Mouse (Mus musculus): Measurements from ENCODE around the gene Chordc1. TPM values are rescaled to one million over a fixed set of nuclear protein-coding genes. Genes with fewer than 3 reads are reported as not detected.
"Not testable (repeated sequence)": the region's sequence is repeated elsewhere in the genome, so short reads cannot be mapped to it uniquely, and the experiment has no call there.

Chordc1 gene
- total RNA-seq (2014; rRNA removed) (40.2 and 46.0 TPM in 2 replicates), polyA plus RNA-seq (2015; fragmentation: Nextera tagmentation; extraction: Ambion mirVana) (47.6 and 60.9 TPM in 2 replicates)

GRCm38 (mm10) chr9:18291571-18292429, at the start of gene Chordc1:
Chordc1 (plus strand) TSS chr9:18292125.
- ATAC-seq (peak; percentile 99), DNase-seq (peak; percentile 99)
- WGBS, result 3% methylated on average over 49 of the region's 49 CpGs
- Histone ChIP-seq H3K4me2 (ENCODE audit: low read depth) (peak within 1 kb of the TSS; percentile 79), H3K27me3 (ENCODE audit: insufficient read depth, low read length) (no peaks in the 10 kb centered on the region), H3K9ac (peak within 1 kb of the TSS; percentile 96), H3K27ac (ENCODE audit: low read depth, low read length) (peak within 1 kb of the TSS; percentile 91), H3K4me3 (ENCODE audit: low read depth, low read length) (peak within 1 kb of the TSS; percentile 93), H3K9me3 (ENCODE audit: low read length) (no peaks in the 10 kb centered on the region), H3K4me1 (ENCODE audit: insufficient read depth) (peaks cover 13% of the 10 kb centered on the region; the same call in 1 of the 2 replicates), H3K36me3 (ENCODE audit: insufficient read depth) (no peaks in the 10 kb centered on the region)
- peak; percentile 45 for TF ChIP-seq CTCF (IDR thresholded peaks at IDR 0.05; ENCODE audit: low read depth)

DNA sequence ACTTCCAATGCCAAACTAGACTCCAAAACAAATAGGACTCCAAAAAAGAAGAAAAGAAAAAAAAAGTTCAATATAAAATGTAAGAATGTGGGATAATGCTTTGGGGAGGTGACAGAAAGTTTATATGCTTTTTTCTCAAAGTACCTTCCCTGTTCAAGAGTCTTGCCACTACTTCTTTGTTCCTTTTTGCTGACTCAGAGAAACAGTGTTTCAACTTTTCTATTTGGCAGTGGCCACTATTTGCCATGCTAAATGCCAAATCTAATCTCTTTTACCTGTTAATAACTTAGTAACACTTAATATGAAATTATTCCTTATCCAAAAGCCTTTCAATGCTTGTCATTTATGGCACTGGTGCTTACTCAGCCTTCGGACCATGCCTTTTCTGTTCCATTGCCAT, 16.0 kb upstream of the Chordc1 start:
- WGBS, result 92% methylated on average over 1 of the region's 1 CpGs
- Histone ChIP-seq H3K4me2 (ENCODE audit: low read depth) (no peak overlapping the region), H3K27me3 (ENCODE audit: insufficient read depth, low read length) (no peaks in the 10 kb centered on the region), H3K4me3 (ENCODE audit: low read depth, low read length) (no peak overlapping the region), H3K27ac (ENCODE audit: low read depth, low read length) (no peak overlapping the region), H3K9ac (no peak overlapping the region), H3K4me1 (ENCODE audit: insufficient read depth) (no peaks in the 10 kb centered on the region), H3K9me3 (ENCODE audit: low read length) (no peaks in the 10 kb centered on the region), H3K36me3 (ENCODE audit: insufficient read depth) (no peaks in the 10 kb centered on the region)
- ATAC-seq (no peak), DNase-seq (no peak)
- TF ChIP-seq CTCF (IDR thresholded peaks at IDR 0.05; ENCODE audit: low read depth), result no peak

DNA sequence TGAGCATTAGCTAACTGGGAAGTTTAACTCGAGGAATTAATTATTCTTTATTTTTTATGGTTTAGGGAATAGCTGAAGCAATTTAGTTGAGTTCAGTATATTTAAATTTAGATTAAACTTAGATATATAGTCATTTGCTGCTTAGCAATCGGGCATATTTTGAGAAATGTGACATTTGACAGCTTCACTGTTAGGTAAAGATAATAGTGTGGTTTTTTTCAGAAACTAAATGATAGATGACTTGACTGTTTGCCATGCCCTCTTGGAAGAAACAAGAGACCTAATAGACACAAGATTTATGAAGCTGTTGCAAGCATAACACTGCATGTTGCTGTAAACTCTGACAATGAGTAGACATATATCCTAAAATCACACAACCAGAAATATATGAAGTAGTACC, 15.1 kb upstream of the Chordc1 start:
- H3K9me3 ChIP-seq (ENCODE audit: low read length), result no peaks in the 10 kb centered on the region
- no peak for TF ChIP-seq CTCF (IDR thresholded peaks at IDR 0.05; ENCODE audit: low read depth)
- H3K27ac ChIP-seq (ENCODE audit: low read depth, low read length), result no peak overlapping the region
- H3K36me3 ChIP-seq (ENCODE audit: insufficient read depth), result no peaks in the 10 kb centered on the region
- H3K27me3 ChIP-seq (ENCODE audit: insufficient read depth, low read length), result no peaks in the 10 kb centered on the region
- DNase-seq, result no peak
- H3K4me3 ChIP-seq (ENCODE audit: low read depth, low read length), result no peak overlapping the region
- 62% methylated on average over 2 of the region's 2 CpGs for WGBS
- H3K4me1 ChIP-seq (ENCODE audit: insufficient read depth), result no peaks in the 10 kb centered on the region
- no peak for ATAC-seq
- no peak overlapping the region for H3K4me2 ChIP-seq (ENCODE audit: low read depth)
- no peak overlapping the region for H3K9ac ChIP-seq

DNA sequence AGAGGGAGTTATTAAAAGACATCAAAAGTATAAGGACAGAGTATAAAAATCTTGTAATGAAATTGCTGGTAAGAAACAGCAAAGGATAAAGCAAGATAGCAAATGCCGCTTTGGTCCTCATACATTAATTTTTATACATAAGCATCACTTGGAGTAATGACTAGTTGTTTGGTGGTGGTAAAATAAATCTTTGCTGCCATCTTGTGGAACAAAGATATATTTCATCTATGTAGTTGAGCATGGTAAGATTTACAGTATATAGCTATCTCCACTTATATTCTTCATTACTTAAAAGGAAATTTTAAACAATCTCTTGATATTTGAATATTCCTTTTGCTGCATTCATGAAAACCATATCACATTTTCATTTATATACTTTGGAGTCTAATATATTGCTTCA, 14.4 kb upstream of the Chordc1 start:
- Histone ChIP-seq H3K4me2 (ENCODE audit: low read depth) (no peak overlapping the region), H3K4me3 (ENCODE audit: low read depth, low read length) (no peak overlapping the region), H3K9me3 (ENCODE audit: low read length) (no peaks in the 10 kb centered on the region), H3K27me3 (ENCODE audit: insufficient read depth, low read length) (no peaks in the 10 kb centered on the region), H3K36me3 (ENCODE audit: insufficient read depth) (no peaks in the 10 kb centered on the region), H3K9ac (no peak overlapping the region), H3K4me1 (ENCODE audit: insufficient read depth) (no peaks in the 10 kb centered on the region), H3K27ac (ENCODE audit: low read depth, low read length) (no peak overlapping the region)
- whole genome bisulfite sequencing, result 46% methylated on average over 1 of the region's 1 CpGs
- TF ChIP-seq CTCF (IDR thresholded peaks at IDR 0.05; ENCODE audit: low read depth), result peak; percentile 59
- DNase-seq (peak; percentile 66), ATAC-seq (peak; percentile 87)

DNA sequence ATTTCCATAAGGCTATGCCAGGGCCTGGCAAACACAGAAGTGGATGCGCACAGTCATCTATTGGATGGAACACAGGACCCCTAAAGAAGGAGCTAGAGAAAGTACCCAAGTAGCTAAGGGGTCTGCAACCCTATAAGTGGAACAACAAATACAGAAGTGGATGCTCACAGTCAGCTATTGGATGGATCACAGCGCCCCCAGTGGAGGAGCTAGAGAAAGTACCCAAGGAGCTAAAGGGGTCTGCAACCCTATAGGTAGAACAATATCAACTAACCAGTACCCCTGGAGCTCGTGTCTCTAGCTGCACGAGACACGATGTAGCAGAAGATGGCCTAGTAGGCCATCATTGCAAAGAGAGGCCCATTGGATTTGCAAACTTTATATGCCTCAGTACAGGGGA, 13.2 kb upstream of the Chordc1 start:
- not testable (repeated sequence) for H3K36me3 ChIP-seq (ENCODE audit: insufficient read depth); H3K4me2 ChIP-seq (ENCODE audit: low read depth); H3K4me1 ChIP-seq (ENCODE audit: insufficient read depth); DNase-seq; H3K9me3 ChIP-seq (ENCODE audit: low read length); ATAC-seq; H3K9ac ChIP-seq; H3K27me3 ChIP-seq (ENCODE audit: insufficient read depth, low read length); H3K4me3 ChIP-seq (ENCODE audit: low read depth, low read length); H3K27ac ChIP-seq (ENCODE audit: low read depth, low read length)
- TF ChIP-seq CTCF (IDR thresholded peaks at IDR 0.05; ENCODE audit: low read depth), result peak; percentile 59
- 37% methylated on average over 5 of the region's 5 CpGs for WGBS

- peak overlapping the region; percentile 96 for H3K9ac ChIP-seq
- H3K27me3 ChIP-seq (ENCODE audit: insufficient read depth, low read length), result no peaks in the 10 kb centered on the region
- peak overlapping the region; percentile 79 for H3K4me2 ChIP-seq (ENCODE audit: low read depth)
- peaks cover 13% of the 10 kb centered on the region; the same call in 1 of the 2 replicates for H3K4me1 ChIP-seq (ENCODE audit: insufficient read depth)
- WGBS, result 1% methylated on average over 24 of the region's 24 CpGs
- DNase-seq (no peak), ATAC-seq (peak; percentile 40)
- peaks cover 4% of the 10 kb centered on the region; the same call in 1 of the 2 replicates for H3K36me3 ChIP-seq (ENCODE audit: insufficient read depth)
- no peak for TF ChIP-seq CTCF (IDR thresholded peaks at IDR 0.05; ENCODE audit: low read depth)
- peak overlapping the region; percentile 93 for H3K4me3 ChIP-seq (ENCODE audit: low read depth, low read length)
- peak overlapping the region; percentile 91 for H3K27ac ChIP-seq (ENCODE audit: low read depth, low read length)
- H3K9me3 ChIP-seq (ENCODE audit: low read length), result no peaks in the 10 kb centered on the region
Observed at GRCm38 (mm10) chr9:18292443-18292922, 558 bp downstream of the Chordc1 start.

Measured in forebrain, postnatal 0 days (tissue).